Mouse (Mus musculus) megakaryocyte, embryonic 14.5 days (primary cell): ENCODE data around the gene Fkbp5. TPM values are rescaled to one million over a fixed set of nuclear protein-coding genes. Genes with fewer than 3 reads are reported as not detected.

Experiments
- H3K27me3 ChIP-seq: replicated peaks from 2 replicates; pipeline ENCODE3; 2012; ENCODE audit warnings: inconsistent platforms
- H3K36me3 ChIP-seq: replicated peaks from 2 replicates; pipeline ENCODE3; 2012; ENCODE audit warnings: low read length, inconsistent platforms, mixed read lengths
- H3K4me1 ChIP-seq: 2 replicates; pipeline ENCODE4 v1.6.1; 2012; ENCODE audit warnings: inconsistent platforms
- H3K4me3 ChIP-seq: replicated peaks from 2 replicates; pipeline ENCODE3; 2012; ENCODE audit warnings: moderate library complexity, mild to moderate bottlenecking, inconsistent platforms
- H3K9me3 ChIP-seq: 2 replicates; pipeline ENCODE4 v1.6.1; 2012; ENCODE audit warnings: inconsistent platforms
- FLI1 ChIP-seq: IDR thresholded peaks from 2 replicates; pipeline ENCODE4 v1.6.1; 2012; ENCODE audit warnings: low read length, inconsistent platforms, mixed read lengths
- GATA1 ChIP-seq: IDR thresholded peaks from 3 replicates; pipeline ENCODE4 v1.6.1; 2012; ENCODE audit warnings: mixed read lengths, low read length, inconsistent platforms, borderline replicate concordance
- polyA plus RNA-seq: library from polyadenylated mRNA; stranded (reverse); fragments of >175 nt; gene quantifications from 2 replicates; pipeline ENCODE4 v1.2.3, GENCODE M21; 2012; ENCODE audit warnings: low replicate concordance; ENCODE audit not compliant: insufficient read depth

Fkbp5 gene
- polyA plus RNA-seq, 1 experiment, result 25.1 TPM

DNA sequence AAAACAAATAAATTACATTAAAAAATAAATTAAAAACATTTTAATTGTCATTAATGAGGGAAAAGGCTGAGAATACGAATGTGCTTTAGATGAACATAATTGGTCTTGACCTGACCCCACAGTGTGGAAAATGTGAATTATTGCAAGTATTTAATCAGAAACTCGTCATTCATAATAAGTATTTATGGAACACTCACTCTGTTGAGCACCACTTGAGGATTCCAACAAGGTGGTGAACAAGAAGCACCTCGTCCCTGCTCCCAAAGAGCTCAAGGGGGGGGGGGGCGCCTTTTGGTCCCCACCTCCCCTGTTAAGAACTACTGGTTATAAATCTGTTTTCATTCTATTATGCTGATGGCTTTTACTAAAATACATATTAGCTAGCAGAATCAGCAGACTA, 51.4 kb downstream of the Fkbp5 start:
- Histone ChIP-seq H3K4me1 (peaks cover 60% of the 10 kb centered on the region), H3K36me3 (no peaks in the 10 kb centered on the region), H3K27me3 (no peaks in the 10 kb centered on the region), H3K9me3 (no peaks in the 10 kb centered on the region), H3K4me3 (no peak overlapping the region)
- TF ChIP-seq GATA1 (no peak), FLI1 (no peak)

DNA sequence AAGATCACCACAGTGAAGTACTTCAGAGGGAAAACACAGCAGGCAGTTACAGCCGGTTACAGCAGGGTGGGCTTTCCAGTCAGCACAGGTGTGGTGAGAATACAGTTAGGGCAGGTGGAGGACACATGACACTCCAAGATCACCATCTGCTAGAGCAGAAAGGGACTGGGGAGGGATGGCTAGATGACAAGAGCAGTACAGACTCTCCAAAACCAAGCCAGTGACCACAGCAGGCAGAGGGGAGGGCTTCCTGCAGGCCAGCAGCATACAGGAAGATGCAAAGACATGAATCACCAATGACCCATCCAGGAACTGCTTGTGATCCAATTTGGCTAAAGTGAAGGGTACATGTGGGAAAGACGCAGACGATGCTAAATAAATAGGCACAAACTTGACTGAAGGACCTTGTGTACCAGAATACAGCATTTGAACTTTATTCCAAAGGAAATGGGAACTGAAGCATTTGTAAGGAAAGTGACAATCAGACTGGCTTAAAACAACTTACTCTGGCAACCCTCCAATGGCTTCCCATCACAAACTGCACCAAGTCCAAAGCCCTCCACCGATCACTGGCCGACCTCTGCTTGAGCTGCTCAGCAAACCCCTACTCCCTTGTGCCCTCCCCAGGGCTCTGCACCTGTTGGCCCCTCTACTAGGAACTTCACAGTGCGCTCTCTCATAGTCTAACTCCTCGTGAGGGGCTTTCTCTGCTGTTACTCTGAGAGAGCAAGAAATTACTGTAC, 53.5 kb downstream of the Fkbp5 start:
- TF ChIP-seq GATA1 (no peak), FLI1 (no peak)

DNA sequence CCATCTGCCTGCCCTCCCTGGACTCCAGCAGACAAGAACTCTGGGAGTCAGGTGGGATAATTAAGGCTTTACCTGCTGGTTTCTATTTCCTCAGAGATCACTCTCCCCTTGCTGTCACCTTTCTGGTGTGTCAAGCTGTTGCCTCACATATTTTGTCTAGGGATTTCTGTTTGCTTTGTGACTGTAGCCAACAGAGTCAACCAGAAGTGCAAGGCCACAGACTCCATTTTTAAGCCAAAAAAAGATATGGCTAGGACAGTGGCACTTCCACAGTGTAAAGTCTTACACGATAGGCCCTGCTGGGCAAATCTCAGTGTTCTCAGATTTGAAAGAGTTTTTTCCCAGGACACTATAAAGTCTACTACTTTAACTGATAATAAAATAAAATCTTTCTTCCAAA, 56.9 kb downstream of the Fkbp5 start:
- no peak overlapping the region for H3K4me3 ChIP-seq
- no peaks in the 10 kb centered on the region for H3K36me3 ChIP-seq
- H3K9me3 ChIP-seq, result no peaks in the 10 kb centered on the region
- no peaks in the 10 kb centered on the region for H3K27me3 ChIP-seq
- no peak for TF ChIP-seq FLI1
- TF ChIP-seq GATA1, result no peak
- H3K4me1 ChIP-seq, result peaks cover 37% of the 10 kb centered on the region

More for the DNA sequence above, 53.5 kb downstream of the Fkbp5 start:
- Histone ChIP-seq H3K9me3 (no peaks in the 10 kb centered on the region), H3K27me3 (no peaks in the 10 kb centered on the region), H3K4me1 (peaks cover 51% of the 10 kb centered on the region), H3K4me3 (peak overlapping the region; percentile 78), H3K36me3 (no peaks in the 10 kb centered on the region)

DNA sequence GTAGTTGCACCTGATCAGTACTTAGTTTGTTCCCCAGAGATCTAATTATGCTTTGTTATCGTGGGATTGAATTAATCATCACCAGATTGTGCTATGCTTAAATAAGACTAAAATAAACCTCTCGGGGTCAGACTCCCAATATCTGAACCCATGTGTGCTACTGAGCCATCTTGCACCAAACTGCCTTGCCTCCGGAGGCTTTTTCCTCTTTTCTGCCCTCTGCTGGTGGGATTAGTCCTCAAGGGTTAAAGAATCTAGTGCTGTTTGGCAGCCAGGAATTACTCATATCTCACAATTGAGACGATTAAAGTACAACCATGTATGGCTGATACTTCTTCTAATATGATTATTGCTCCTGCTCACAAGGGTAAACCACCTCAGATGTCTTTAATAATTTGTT, 62.2 kb downstream of the Fkbp5 start:
- TF ChIP-seq GATA1 (no peak), FLI1 (no peak)
- no peaks in the 10 kb centered on the region for H3K9me3 ChIP-seq
- no peaks in the 10 kb centered on the region for H3K27me3 ChIP-seq
- no peak overlapping the region for H3K4me3 ChIP-seq
- H3K4me1 ChIP-seq, result peaks cover 13% of the 10 kb centered on the region
- peaks cover 4% of the 10 kb centered on the region for H3K36me3 ChIP-seq

DNA sequence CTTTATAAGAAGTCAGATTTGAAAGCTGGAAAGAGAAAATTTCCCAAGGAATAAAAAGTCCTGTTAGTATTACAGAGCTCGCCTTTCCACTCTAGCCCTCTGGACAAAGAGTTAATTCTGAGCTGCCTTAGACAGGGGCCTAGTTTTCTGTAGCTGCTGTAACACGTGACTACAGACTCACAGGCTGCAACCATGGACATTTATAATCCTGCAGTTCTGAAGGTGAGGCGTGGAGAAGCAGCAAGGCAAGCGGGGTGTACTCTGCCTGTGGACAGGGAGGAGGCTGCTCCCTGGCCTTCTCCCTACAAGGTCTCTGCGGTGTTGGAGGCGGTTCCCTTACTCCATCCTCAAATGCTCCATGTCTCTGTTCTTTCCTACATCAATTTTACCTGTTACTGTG, 64.4 kb downstream of the Fkbp5 start:
- Histone ChIP-seq H3K36me3 (peaks cover 4% of the 10 kb centered on the region), H3K9me3 (no peaks in the 10 kb centered on the region), H3K4me1 (peaks cover 12% of the 10 kb centered on the region), H3K4me3 (no peak overlapping the region), H3K27me3 (no peaks in the 10 kb centered on the region)
- TF ChIP-seq GATA1, result no peak
- no peak for TF ChIP-seq FLI1

DNA sequence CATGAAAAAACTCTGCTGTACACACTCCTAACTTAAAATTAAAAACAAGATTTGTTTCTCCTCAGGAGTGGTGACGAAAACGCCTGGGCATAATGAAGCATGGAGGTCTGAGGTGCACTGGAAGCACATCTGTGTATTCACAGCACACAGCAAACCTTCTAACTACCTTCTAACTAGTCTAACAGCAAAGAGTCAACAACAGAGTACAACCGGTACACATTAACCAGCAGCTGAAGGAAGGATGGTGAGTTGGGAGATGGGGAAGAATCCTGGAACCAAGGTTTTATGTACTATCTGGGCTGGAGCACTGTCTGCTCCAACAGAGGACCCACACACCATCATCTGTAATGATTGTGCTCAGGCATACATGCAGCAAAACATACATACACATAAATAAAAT, 65.4 kb downstream of the Fkbp5 start:
- Histone ChIP-seq H3K36me3 (peaks cover 4% of the 10 kb centered on the region), H3K4me1 (peaks cover 18% of the 10 kb centered on the region), H3K27me3 (no peaks in the 10 kb centered on the region), H3K9me3 (no peaks in the 10 kb centered on the region), H3K4me3 (no peak overlapping the region)
- TF ChIP-seq FLI1 (no peak), GATA1 (no peak)

DNA sequence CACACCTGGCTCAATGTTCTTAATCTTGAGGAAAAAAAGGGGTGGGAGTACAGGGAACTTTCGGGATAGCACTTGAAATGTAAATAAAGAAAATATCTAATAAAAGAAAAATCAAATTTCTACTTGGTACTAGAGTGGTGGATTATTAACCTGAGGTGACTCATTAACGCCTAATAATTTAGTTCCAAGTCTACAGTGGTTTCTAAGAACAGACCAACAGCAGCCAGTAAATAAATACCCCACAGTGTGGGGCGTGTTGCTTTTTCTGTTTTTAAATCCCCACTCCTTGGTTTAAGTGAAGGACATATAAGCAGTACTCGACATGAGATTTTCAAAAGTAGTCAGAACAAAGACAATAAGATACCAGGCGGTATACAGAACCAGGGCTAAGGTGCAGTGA, 65.8 kb downstream of the Fkbp5 start:
- no peak for TF ChIP-seq FLI1
- H3K27me3 ChIP-seq, result no peaks in the 10 kb centered on the region
- H3K9me3 ChIP-seq, result no peaks in the 10 kb centered on the region
- H3K36me3 ChIP-seq, result peaks cover 8% of the 10 kb centered on the region
- H3K4me3 ChIP-seq, result no peak overlapping the region
- H3K4me1 ChIP-seq, result peaks cover 22% of the 10 kb centered on the region

DNA sequence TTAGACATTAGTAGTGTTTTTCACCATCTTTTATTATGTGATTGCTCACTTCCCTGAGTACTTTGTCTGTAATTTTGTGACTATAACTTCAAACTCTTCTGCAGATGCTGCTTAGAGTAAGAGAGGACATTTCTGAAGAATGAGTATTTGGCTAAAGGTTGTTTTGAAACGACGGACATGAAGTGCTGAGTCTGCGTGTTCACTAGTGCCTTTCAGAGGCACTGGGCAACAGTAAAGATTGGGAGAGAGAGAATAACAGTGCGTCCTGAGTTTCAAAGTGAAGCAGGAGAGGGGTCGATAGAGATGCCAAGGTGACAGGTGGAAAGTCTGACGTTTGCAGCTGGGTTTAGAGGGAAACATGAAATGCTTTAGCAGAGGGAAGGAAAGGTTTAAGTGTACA, 69.1 kb downstream of the Fkbp5 start:
- Histone ChIP-seq H3K27me3 (no peaks in the 10 kb centered on the region), H3K4me1 (peaks cover 26% of the 10 kb centered on the region), H3K9me3 (no peaks in the 10 kb centered on the region), H3K4me3 (no peak overlapping the region), H3K36me3 (peaks cover 15% of the 10 kb centered on the region)
- no peak for TF ChIP-seq GATA1
- no peak for TF ChIP-seq FLI1

DNA sequence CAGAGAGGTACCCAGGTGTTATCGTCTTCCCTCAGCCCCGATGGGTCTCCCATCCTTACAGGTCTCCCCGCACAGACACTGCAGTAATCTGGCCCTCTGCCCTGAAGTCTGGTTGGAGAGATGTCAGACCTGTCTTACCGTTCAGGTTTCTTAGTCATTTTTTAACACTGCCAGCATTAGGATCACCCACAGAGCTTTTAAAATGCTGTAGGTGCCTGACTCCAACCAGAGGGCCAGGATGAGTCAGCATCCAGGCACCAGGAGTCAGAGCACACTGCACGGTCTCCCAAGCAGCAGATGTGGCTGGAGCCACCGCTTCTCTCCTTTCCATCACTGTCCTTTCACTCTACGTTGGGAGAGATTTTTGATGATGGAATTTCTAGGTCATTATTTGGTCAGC, 69.5 kb downstream of the Fkbp5 start:
- H3K9me3 ChIP-seq, result no peaks in the 10 kb centered on the region
- peaks cover 26% of the 10 kb centered on the region for H3K4me1 ChIP-seq
- no peak overlapping the region for H3K4me3 ChIP-seq
- no peak for TF ChIP-seq FLI1
- TF ChIP-seq GATA1, result no peak
- H3K27me3 ChIP-seq, result no peaks in the 10 kb centered on the region
- peaks cover 12% of the 10 kb centered on the region for H3K36me3 ChIP-seq

DNA sequence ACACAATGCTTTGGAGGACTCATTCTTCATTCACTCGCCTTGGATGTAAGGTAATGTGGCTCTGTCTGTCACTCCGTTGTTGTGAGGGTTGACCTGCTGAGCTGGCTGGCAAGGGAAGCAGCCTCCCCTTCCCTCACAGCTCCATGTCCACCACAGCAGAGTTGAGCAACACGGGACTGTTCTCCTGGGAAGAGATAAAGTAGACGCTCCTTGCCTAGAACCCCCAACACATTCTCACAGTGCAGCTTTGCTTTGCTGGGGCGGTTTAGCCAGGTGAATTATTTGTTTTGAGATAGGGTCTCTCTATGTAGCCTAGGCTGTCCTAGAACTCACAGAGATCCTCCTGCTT, 70.5 kb downstream of the Fkbp5 start:
- Histone ChIP-seq H3K36me3 (peaks cover 12% of the 10 kb centered on the region), H3K9me3 (no peaks in the 10 kb centered on the region), H3K4me3 (no peak overlapping the region), H3K27me3 (no peaks in the 10 kb centered on the region), H3K4me1 (peaks cover 29% of the 10 kb centered on the region)
- no peak for TF ChIP-seq FLI1
- no peak for TF ChIP-seq GATA1
